Mouse (Mus musculus) ES-E14 (cell line): ENCODE measurements around the gene Dcaf8.

Experiments used
- CHD2 ChIP-seq: IDR thresholded peaks from 2 replicates; pipeline ENCODE4 v1.6.1; 2014; ENCODE audit warnings: mild to moderate bottlenecking, low read depth, low read length, inconsistent platforms
- HCFC1 ChIP-seq: IDR thresholded peaks from 2 replicates; pipeline ENCODE4 v1.6.1; 2012; ENCODE audit warnings: low read length, inconsistent platforms, borderline replicate concordance; ENCODE audit not compliant: insufficient read depth
- MAFK ChIP-seq: IDR thresholded peaks from 2 replicates; pipeline ENCODE4 v1.6.1; 2014; ENCODE audit warnings: mild to moderate bottlenecking, low read depth, low read length, inconsistent platforms; ENCODE audit not compliant: insufficient read depth
- ZC3H11A ChIP-seq: IDR thresholded peaks from 2 replicates; pipeline ENCODE4 v1.6.1; 2012; ENCODE audit warnings: low read depth, mild to moderate bottlenecking, inconsistent platforms, low read length, borderline replicate concordance
- ZNF384 ChIP-seq: IDR thresholded peaks from 2 replicates; pipeline ENCODE4 v1.6.1; 2012; ENCODE audit warnings: low read depth, low read length, inconsistent platforms

DNA sequence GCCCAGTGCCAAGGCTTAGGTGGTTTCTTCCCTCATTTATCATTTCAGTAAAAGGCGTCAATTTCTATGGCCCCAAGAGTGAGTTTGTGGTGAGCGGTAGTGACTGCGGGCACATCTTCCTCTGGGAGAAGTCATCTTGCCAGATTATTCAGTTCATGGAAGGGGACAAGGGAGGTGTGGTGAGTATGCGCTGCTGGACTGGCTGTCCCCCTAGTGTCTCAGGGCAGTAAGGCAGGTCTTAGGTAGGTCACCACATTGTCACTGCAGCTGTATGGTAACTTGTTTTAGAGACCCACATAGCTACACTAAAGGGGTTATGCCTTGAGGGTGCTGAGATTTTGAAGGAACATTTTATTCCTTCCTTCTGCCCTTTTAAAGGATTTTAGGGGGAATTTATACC lies 41.0 kb downstream of the Dcaf8 start:
- TF ChIP-seq ZC3H11A (no peak), HCFC1 (no peak), MAFK (no peak), CHD2 (no peak), ZNF384 (no peak)
